Mouse (Mus musculus) myocyte (in vitro differentiated cells): Measurements from ENCODE around the gene Stx17.

Source experiments
- CEBPB ChIP-seq: IDR thresholded peaks from 2 replicates; pipeline ENCODE4 v1.6.1; 2011; ENCODE audit warnings: mild to moderate bottlenecking, moderate library complexity; ENCODE audit not compliant: poor library complexity, insufficient read depth, severe bottlenecking
- E2F4 ChIP-seq: IDR thresholded peaks from one replicate; pipeline ENCODE4 v1.6.1; 2011; ENCODE audit warnings: mild to moderate bottlenecking, control low read depth, moderate library complexity; ENCODE audit not compliant: insufficient read depth
- MAX ChIP-seq: IDR thresholded peaks from one replicate; pipeline ENCODE4 v1.6.1; 2011; ENCODE audit warnings: low read depth, mild to moderate bottlenecking, control low read depth
- POLR2A ChIP-seq: IDR thresholded peaks from one replicate; pipeline ENCODE4 v1.6.1; 2011; ENCODE audit warnings: low read depth, mild to moderate bottlenecking, control low read depth, moderate library complexity; ENCODE audit not compliant: insufficient read length
- TCF12 ChIP-seq: IDR thresholded peaks from one replicate; pipeline ENCODE4 v1.6.1; 2011; ENCODE audit warnings: mild to moderate bottlenecking, control low read depth; ENCODE audit not compliant: poor library complexity, insufficient read depth, severe bottlenecking

- no peak for TF ChIP-seq E2F4
- no peak for TF ChIP-seq POLR2A
- no peak for TF ChIP-seq MAX
- TF ChIP-seq CEBPB = no peak
- TF ChIP-seq TCF12 = no peak
Measured at GRCm38 (mm10) chr4:48076693-48077471, 47.8 kb upstream of the Stx17 start.
